Mouse (Mus musculus): ENCODE measurements around the gene Cyb561.

- TF ChIP-seq CTCF (IDR thresholded peaks at IDR 0.05; ENCODE audit: borderline replicate concordance, insufficient read depth, low read depth, low read length) (peak; percentile 66), POLR2A (IDR thresholded peaks at IDR 0.05; ENCODE audit: borderline replicate concordance, insufficient read depth, low read length) (no peak)
These were observed 41.4 kb downstream of the Cyb561 start for GRCm38 (mm10) chr11:105911592-105912375.

All from cerebellum, adult 2 months (tissue).